Mouse (Mus musculus): ENCODE data around the gene Per3.
A peak's percentile ranks its signal among the peaks of the same experiment; 100 is the strongest.

The Per3 gene

DNA sequence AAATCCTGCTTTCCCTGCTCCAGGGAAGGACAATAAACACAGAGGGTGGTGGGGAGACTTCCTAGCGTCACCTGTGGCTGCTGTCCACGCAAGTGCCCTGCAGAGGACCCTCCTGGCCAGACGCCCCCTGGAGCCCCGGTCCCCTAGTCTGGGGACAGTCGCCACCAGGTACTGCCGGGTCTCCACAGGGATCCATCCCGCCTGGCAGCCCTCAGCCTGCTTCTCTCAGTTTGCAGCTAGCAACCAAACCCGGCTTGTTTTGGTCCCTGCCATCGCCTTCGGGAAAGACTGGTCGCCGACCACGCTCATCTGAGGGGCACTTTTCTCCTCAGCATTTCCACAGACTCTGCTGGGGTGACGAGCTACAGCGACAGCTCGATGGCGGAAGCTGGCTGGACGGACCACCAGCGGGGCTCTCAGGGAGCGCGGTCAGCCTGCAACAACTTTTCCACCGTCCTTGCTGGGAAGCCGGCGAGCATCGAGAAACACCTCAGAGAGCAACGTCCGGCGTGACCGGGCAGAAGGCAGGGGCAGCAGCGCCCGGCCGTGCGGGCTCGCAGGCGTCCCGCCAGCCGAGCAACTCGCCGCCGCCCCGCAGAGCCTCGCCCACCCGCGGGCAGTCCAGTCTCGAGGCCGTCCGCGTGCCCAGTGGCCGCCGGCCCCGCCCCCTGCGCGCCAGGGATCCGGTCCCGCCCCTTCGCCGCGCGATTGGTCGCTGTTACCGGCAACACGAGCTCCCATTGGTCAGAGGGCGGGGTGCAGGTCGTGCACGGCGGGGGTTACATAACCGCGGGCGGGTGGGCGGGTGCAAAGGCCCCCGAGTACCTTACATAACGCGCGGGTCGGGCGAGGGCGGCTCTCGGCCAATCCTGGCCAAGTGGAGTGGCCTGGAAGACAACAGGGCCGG is at the start of gene Per3:
Per3 (minus strand) TSS at position 629 of the 907 bp plus-strand sequence.
- peak; percentile 90 for DNase-seq (ENCODE audit: low spot score)

GRCm38 (mm10) chr4:151089270-151089669 is 44.8 kb upstream of the Per3 start, which contains the start of gene Gm13090:
Gm13090 (plus strand) TSS chr4:151089570.
- DNase-seq (ENCODE audit: low spot score): no peak

GRCm38 (mm10) chr4:151088819-151089218 is 44.4 kb upstream of the Per3 start:
- DNase-seq (ENCODE audit: low spot score): no peak

GRCm38 (mm10) chr4:151087358-151087757 is 42.9 kb upstream of the Per3 start:
- no peak for DNase-seq (ENCODE audit: low spot score)

- no peak for DNase-seq (ENCODE audit: low spot score)
Measured at GRCm38 (mm10) chr4:151083027-151083426, 38.6 kb upstream of the Per3 start.

GRCm38 (mm10) chr4:151081977-151082376 is 37.5 kb upstream of the Per3 start:
- no peak for DNase-seq (ENCODE audit: low spot score)

DNA sequence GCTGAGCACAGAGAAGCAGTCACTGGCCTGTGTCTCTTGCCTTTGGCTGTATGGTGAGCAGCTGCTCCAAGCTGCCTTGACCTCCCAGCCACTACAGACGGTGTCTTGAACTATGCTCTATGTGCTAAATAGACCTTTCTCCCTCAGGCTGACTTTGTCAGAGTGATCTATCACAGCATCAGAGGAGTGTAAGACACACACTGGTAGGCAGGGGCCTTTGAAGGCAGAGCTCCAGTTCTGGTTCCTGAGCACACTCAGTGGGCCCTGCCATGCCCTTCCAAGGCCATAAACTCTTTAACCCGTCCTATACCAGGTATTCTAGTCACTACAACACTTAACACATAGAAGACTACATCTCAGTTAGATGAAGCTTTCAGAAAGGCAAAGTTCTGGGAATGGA is 36.9 kb upstream of the Per3 start:
- DNase-seq (ENCODE audit: low spot score): no peak

DNA sequence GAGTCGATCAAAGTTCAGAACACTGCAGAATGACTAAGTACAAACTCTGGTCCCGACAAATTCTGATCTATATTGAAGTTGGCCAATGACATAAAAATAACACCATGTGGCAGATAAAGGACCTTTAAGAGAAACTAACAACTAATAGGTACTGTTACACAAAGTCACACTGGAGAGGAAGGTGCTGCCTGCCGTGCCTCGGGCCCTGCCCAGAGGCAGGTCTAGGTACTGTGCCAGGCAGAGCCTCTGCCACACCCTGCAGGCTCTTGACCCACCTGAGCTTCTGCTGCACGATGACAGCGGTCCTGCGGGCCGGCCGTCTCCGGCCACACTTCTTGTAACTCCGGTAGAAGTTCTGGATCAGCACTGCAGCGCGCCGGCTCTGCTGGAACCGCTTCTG is 30.4 kb upstream of the Per3 start:
- DNase-seq (ENCODE audit: low spot score): no peak

DNA sequence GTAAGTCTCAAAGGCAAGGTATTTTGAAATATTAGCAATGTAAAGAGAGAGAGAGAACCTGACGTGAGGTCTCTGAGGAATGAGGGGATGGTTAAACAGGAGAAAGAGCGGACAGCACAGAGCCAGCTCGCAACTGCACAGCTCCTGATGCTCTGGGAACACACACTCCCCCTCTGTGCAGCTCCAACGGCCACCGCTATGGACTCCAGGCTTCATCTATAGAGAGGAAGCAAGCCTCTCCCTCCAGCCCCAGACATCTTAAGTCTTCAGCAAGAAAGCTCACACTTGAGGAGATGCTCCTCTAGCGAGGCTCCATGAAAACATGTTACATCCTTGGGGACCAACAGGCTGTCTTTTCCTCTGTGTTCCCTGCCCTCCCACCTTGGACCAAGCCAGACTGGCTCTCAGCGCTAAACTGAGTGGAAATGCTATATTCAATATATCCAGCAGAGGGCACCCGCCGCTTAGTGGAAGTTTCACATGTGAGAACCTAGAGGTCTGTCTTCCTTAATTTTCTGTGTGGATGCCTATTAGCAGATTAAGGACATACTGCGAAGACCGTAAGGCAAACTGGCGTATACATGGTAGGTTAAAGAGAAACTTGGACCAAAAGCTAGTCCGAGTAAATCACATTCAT is 28.8 kb upstream of the Per3 start:
- DNase-seq (ENCODE audit: low spot score): no peak

DNA sequence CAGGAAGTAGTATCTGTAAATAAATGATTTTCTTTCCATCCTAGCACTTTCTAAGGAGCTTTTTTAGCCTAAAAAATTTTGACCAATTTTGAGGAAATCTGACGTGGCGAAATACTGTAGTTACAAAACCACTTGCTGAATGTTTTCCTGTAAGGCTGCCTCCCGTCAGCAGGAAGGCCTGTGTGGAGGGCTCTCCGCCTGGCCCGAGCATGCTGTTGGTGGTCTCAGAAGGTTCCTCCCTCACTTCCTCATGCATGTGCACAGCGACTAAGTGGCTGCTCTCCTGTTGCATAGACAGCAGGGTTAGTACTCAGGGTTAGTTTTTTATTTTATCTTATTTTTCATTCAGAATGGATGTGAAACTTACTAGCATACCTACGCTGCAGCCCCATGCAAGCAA is 26.5 kb upstream of the Per3 start:
- no peak for DNase-seq (ENCODE audit: low spot score)

- no peak for DNase-seq (ENCODE audit: low spot score)
Measured at GRCm38 (mm10) chr4:151068751-151069150, 24.3 kb upstream of the Per3 start.

- DNase-seq (ENCODE audit: low spot score): no peak
Measured at GRCm38 (mm10) chr4:151059566-151059965, 15.1 kb upstream of the Per3 start.

- no peak for DNase-seq (ENCODE audit: low spot score)
Measured at GRCm38 (mm10) chr4:151058634-151059033, 14.2 kb upstream of the Per3 start.

DNA sequence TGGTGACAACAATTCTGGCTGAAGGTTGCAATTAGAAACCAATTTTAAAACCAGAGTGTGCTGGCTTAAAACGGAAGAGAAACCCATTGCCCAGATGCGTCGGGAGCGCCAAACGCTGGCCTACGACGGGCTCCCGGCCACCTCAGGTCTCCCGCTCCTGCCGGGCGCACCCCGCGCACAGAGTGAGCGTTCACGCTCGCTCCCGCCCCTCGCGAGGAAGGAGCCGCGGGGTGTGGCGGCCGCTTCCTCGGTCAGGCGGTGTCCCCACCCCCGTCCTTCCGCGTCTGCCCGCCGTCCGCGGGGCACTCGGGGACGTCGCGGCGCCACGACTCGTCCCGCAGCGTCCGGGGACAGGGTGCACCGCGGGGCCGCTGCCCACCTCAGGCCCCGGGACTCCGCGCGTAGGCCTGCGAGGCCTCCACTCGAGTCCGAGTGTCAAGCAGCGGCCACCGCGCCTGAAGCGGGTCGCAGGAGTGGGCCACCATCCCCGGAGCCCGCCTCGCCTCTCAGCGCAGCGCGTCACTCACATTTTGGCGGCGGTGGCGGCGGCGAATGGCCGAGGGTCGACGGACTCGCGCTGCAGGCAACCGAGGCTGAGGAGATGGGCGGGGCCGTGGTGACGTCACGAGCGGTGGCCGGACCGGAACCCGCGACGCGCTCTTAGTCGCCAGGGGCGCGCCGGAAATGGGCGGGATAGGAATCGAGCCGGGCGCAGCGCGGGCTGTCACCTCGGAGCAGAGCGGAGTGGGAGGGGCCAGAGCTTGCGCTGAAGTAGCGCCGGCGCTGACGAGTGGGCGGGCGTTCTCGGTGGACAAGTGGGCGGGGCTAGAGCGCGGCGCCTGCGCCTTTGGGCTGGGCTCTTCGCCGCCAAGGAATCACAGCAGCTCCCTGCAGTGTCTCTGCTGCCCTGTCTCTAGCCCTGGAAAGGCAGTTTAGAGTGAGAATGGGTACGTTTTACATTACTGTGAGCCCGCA is 13.2 kb upstream of the Per3 start, which contains the start of gene Vamp3:
Vamp3 (minus strand) TSS at position 617 of the 975 bp plus-strand sequence.
- peak; percentile 94 for DNase-seq (ENCODE audit: low spot score)

GRCm38 (mm10) chr4:151051162-151051561 is 6.7 kb upstream of the Per3 start:
- DNase-seq (ENCODE audit: low spot score): no peak

GRCm38 (mm10) chr4:151046524-151046923 is 2.1 kb upstream of the Per3 start:
- DNase-seq (ENCODE audit: low spot score): no peak

GRCm38 (mm10) chr4:151044944-151045570 is 592 bp upstream of the Per3 start:
- no peak for DNase-seq (ENCODE audit: low spot score)

DNA sequence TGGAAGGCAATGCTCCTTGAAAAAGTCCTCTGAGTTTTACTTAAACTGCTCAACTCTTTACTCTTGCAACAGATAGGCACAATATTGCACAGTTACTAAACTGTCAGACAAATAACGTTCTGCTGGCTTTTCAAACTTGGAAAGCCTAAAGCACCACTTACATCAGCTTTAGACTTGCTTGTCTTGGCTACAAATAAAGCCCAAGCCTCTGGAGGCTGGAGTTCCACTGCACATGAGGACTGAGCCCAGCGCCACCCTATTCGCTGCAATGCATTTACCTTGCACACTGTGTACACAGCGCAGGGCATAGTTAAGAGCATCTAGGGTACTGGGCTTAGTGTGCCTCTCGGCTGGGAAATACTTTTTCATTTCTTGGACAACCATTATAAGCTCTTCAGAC is 1.2 kb downstream of the Per3 start:
- no peak for DNase-seq (ENCODE audit: low spot score)

DNA sequence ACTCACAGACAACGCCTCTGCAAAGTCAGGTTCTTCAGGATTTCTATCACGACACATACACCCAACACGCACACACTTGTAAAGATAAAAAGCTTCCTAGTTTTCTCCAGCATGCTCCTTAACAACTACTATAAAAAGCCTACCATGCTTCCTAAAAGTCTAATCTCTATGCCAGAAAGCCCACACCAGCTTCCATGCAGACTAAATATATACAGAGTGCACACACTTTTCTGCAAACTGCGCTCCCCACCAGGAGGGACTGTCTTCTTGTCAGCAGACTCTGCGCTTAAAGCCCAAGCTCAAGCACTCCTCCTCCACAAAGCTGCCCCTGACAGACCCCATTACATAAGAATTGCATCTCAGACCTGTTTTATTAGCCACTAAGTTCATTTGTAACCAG is 3.0 kb downstream of the Per3 start:
- no peak for DNase-seq (ENCODE audit: low spot score)

GRCm38 (mm10) chr4:151037800-151038199 is 6.7 kb downstream of the Per3 start:
- no peak for DNase-seq (ENCODE audit: low spot score)

DNA sequence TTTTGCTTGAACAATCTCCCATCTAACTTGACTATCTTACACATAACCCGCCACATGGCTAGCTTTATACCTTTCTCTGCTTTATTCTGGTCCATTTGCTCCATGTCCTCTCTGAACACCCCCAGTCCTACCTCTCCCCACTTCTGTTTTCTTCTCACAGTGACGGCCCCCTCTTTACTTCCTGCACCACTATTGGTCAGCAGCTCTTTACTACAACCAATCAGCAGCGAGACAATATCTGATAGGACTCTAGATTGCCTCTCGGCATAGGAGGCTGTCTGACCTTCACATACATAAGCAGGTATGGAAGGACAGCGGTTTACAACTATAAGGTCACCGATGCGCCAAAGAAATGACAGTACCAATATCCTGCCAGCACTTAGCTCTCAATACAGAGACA is 7.9 kb downstream of the Per3 start:
- no peak for DNase-seq (ENCODE audit: low spot score)

DNA sequence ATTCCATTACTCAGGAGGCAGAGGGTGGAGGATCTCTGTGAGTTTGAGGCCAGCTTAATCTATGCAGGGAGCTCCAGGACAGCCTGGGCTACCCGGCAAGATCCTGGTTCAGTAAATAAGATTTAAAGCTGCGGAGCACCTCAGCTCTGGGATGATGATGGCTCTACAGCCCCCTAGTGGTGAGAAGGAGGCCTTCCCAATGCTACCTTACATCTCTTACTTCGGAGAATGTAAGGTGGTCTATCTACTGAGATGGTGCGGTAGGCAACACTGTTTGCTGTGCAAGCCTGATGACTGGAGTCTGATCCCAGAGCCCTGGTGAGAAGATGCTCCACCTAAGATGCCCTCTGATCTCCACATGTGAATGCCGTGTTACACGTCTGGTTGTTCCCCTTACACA is 17.5 kb downstream of the Per3 start:
- DNase-seq (ENCODE audit: low spot score): no peak

Data from spleen, adult 12 weeks (tissue).